ENCODE assay signal across 22 mouse cellular contexts in the genomic region with DNA sequence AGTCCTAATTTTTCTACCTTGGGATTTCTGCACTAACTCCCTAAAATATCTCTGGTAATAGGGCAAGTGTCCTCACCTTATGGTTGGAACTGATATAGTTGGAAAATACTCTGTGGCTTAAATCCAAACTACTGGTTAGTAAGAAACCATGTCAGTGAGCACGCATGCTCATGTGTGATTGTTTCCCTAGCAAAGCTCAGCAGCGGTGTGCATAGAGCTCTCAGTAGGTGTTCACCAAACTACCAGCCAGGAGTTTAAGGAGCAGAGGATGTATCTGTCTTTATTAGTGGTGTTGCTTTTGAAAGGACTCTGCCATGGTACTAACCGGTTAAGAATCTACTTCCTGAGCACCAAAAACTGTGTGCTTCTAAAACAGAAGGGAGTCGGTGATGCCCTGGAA. TPM values are rescaled to one million over a fixed set of nuclear protein-coding genes. Genes with fewer than 3 reads are reported as not detected.
A peak's percentile ranks its signal among the peaks of the same experiment; 100 is the strongest.
DNase-seq lines count a peak whose midpoint lies in the region; ATAC-seq and TF ChIP-seq lines count a peak whose summit lies in the region.
"Had no signal": no experiment of that assay in that cellular context is flagged by ENCODE, and none has a peak within 500 bp of the region (broad histone marks: within the 10 kb centered on the region; RNA-seq: fewer than 3 reads in every experiment).

No protein-coding gene starts in this region.

- H3K4me1 ChIP-seq in embryonic facial prominence, embryonic 12.5 days: peaks cover 13% of the 10 kb centered on the region; the same call in 1 of the 2 replicates
- H3K4me1 ChIP-seq in embryonic facial prominence, embryonic 10.5 days: peaks cover 17% of the 10 kb centered on the region
- H3K4me1 ChIP-seq in lung, embryonic 14.5 days (ENCODE audit: insufficient read depth): peaks cover 5% of the 10 kb centered on the region
- peaks cover 15% of the 10 kb centered on the region; the same call in 1 of the 2 replicates for H3K4me1 ChIP-seq in embryonic facial prominence, embryonic 13.5 days
- peaks cover 9% of the 10 kb centered on the region for H3K4me1 ChIP-seq in stomach, embryonic 14.5 days (ENCODE audit: control insufficient read depth, insufficient read depth, low read length)
- H3K4me1 ChIP-seq: midbrain, embryonic 15.5 days had no signal

- H3K27ac ChIP-seq in embryonic facial prominence, embryonic 12.5 days: no peak overlapping the region
- H3K27ac ChIP-seq in embryonic facial prominence, embryonic 10.5 days (replicated peaks): no peak overlapping the region
- no peak overlapping the region for H3K27ac ChIP-seq in lung, embryonic 14.5 days (ENCODE audit: low read depth)
- no peak overlapping the region for H3K27ac ChIP-seq in embryonic facial prominence, embryonic 13.5 days
- H3K27ac ChIP-seq in stomach, embryonic 14.5 days (ENCODE audit: low read length): no peak overlapping the region
- H3K27ac ChIP-seq: kidney, postnatal 0 days; midbrain, embryonic 15.5 days had no signal

- H3K27me3 ChIP-seq in embryonic facial prominence, embryonic 12.5 days: no peaks in the 10 kb centered on the region
- H3K27me3 ChIP-seq in embryonic facial prominence, embryonic 10.5 days (replicated peaks; ENCODE audit: low read depth, poor library complexity, severe bottlenecking): no peaks in the 10 kb centered on the region
- H3K27me3 ChIP-seq in lung, embryonic 14.5 days (ENCODE audit: insufficient read depth, low read length): no peaks in the 10 kb centered on the region
- H3K27me3 ChIP-seq in embryonic facial prominence, embryonic 13.5 days: no peaks in the 10 kb centered on the region
- no peaks in the 10 kb centered on the region for H3K27me3 ChIP-seq in stomach, embryonic 14.5 days (ENCODE audit: control insufficient read depth, insufficient read depth, low read length)
- H3K27me3 ChIP-seq: midbrain, embryonic 15.5 days had no signal

- H3K4me3 ChIP-seq in embryonic facial prominence, embryonic 12.5 days: no peak overlapping the region
- no peak overlapping the region for H3K4me3 ChIP-seq in embryonic facial prominence, embryonic 10.5 days
- H3K4me3 ChIP-seq in lung, embryonic 14.5 days (ENCODE audit: low read depth, low read length): peak overlapping the region; percentile 9; the same call in 1 of the 2 replicates
- H3K4me3 ChIP-seq in embryonic facial prominence, embryonic 13.5 days: peak overlapping the region; percentile 31
- H3K4me3 ChIP-seq in stomach, embryonic 14.5 days (ENCODE audit: low read depth, low read length): no peak overlapping the region
- H3K4me3 ChIP-seq: megakaryocyte, embryonic 14.5 days; midbrain, embryonic 15.5 days had no signal

- H3K4me2 ChIP-seq in embryonic facial prominence, embryonic 12.5 days (replicated peaks): 0 out of 2 replicates have a peak overlapping the region, but pooled peaks have one; percentile 8
- peak overlapping the region; percentile 48 for H3K4me2 ChIP-seq in lung, embryonic 14.5 days
- H3K4me2 ChIP-seq in embryonic facial prominence, embryonic 13.5 days: peak overlapping the region; percentile 56
- 0 out of 2 replicates have a peak overlapping the region, but pooled peaks have one; percentile 8 for H3K4me2 ChIP-seq in stomach, embryonic 14.5 days (replicated peaks; ENCODE audit: low read depth, low read length)
- H3K4me2 ChIP-seq: midbrain, embryonic 15.5 days had no signal

- 79% methylated on average over 4 of the region's 4 CpGs for WGBS in embryonic facial prominence, embryonic 12.5 days
- 89% methylated on average over 4 of the region's 4 CpGs for WGBS in embryonic facial prominence, embryonic 10.5 days
- 81% methylated on average over 4 of the region's 4 CpGs for WGBS in lung, embryonic 14.5 days
- 87% methylated on average over 4 of the region's 4 CpGs for WGBS in embryonic facial prominence, embryonic 13.5 days
- WGBS in stomach, embryonic 14.5 days: 87% methylated on average over 4 of the region's 4 CpGs

- TF ChIP-seq CTCF in lung, embryonic 14.5 days (IDR thresholded peaks at IDR 0.05; ENCODE audit: low read depth): no peak

- DNase-seq in embryonic facial prominence, embryonic 10.5 days (ENCODE audit: low spot score): no peak
- no peak for DNase-seq in lung, embryonic 14.5 days
- no peak for DNase-seq in lung, postnatal 10 days
- DNase-seq in frontal cortex, postnatal 36 days (ENCODE audit: low spot score in 2 of 2): no peak
- DNase-seq in adrenal gland, adult 18-20 months (ENCODE audit: low spot score in 2 of 2): no peak
- DNase-seq: cerebellum, adult 18-20 months; cerebellum, postnatal 25 days; heart, adult 18-20 months; kidney, adult 18-20 months; liver; retina, postnatal 1 day; right cerebral cortex, postnatal 4 days; thymus, postnatal 25 days had no signal

- no peaks in the 10 kb centered on the region for H3K9me3 ChIP-seq in embryonic facial prominence, embryonic 12.5 days
- H3K9me3 ChIP-seq in embryonic facial prominence, embryonic 10.5 days: no peaks in the 10 kb centered on the region
- no peaks in the 10 kb centered on the region for H3K9me3 ChIP-seq in lung, embryonic 14.5 days (ENCODE audit: low read depth, low read length)
- no peaks in the 10 kb centered on the region for H3K9me3 ChIP-seq in embryonic facial prominence, embryonic 13.5 days
- no peaks in the 10 kb centered on the region for H3K9me3 ChIP-seq in stomach, embryonic 14.5 days (ENCODE audit: control insufficient read depth, low read depth, low read length)
- H3K9me3 ChIP-seq: G1E; megakaryocyte, embryonic 14.5 days; midbrain, embryonic 15.5 days had no signal

- H3K36me3 ChIP-seq in embryonic facial prominence, embryonic 12.5 days: no peaks in the 10 kb centered on the region
- no peaks in the 10 kb centered on the region for H3K36me3 ChIP-seq in embryonic facial prominence, embryonic 10.5 days (replicated peaks)
- H3K36me3 ChIP-seq in lung, embryonic 14.5 days (ENCODE audit: insufficient read depth): no peaks in the 10 kb centered on the region
- H3K36me3 ChIP-seq in embryonic facial prominence, embryonic 13.5 days: no peaks in the 10 kb centered on the region
- no peaks in the 10 kb centered on the region for H3K36me3 ChIP-seq in stomach, embryonic 14.5 days (ENCODE audit: control insufficient read depth, insufficient read depth, low read length)
- H3K36me3 ChIP-seq: G1E; midbrain, embryonic 15.5 days had no signal

- ATAC-seq in embryonic facial prominence, embryonic 12.5 days (ENCODE audit: insufficient number of reproducible peaks, insufficient read depth, low FRiP score, low TSS enrichment): no peak
- ATAC-seq in lung, embryonic 14.5 days (ENCODE audit: insufficient read depth): no peak
- no peak for ATAC-seq in embryonic facial prominence, embryonic 13.5 days (ENCODE audit: insufficient number of reproducible peaks, insufficient read depth, low FRiP score, low TSS enrichment, low read depth)
- ATAC-seq in stomach, embryonic 14.5 days (ENCODE audit: insufficient number of reproducible peaks, insufficient read depth, low FRiP score, low read depth): no peak
- ATAC-seq: forebrain, embryonic 16.5 days; midbrain, embryonic 15.5 days had no signal

- H3K9ac ChIP-seq in embryonic facial prominence, embryonic 12.5 days: no peak overlapping the region
- H3K9ac ChIP-seq in lung, embryonic 14.5 days: no peak overlapping the region
- 0 out of 2 replicates have a peak overlapping the region, but pooled peaks have one; percentile 27 for H3K9ac ChIP-seq in embryonic facial prominence, embryonic 13.5 days
- H3K9ac ChIP-seq in stomach, embryonic 14.5 days (replicated peaks; ENCODE audit: low read depth, low read length): no peak overlapping the region
- H3K9ac ChIP-seq: midbrain, embryonic 15.5 days had no signal

RNA-seq across cellular contexts. Expression of a gene that starts 1.7 kb away (rescaled TPM):
- polyA plus RNA-seq in embryonic facial prominence, embryonic 12.5 days (2016; fragmentation: Nextera tagmentation; extraction: Ambion mirVana): 6.4 and 6.8 TPM in 2 replicates
- 0.52 and 0.79 TPM in 2 replicates for polyA plus RNA-seq in embryonic facial prominence, embryonic 10.5 days (2016; fragmentation: Nextera tagmentation; extraction: Ambion mirVana)
- 5.7 and 6.3 TPM in 2 replicates for polyA plus RNA-seq in lung, embryonic 14.5 days (2014; fragmentation: Nextera tagmentation; extraction: Ambion mirVana)
- 7.6 and 10.2 TPM in 2 replicates for polyA plus RNA-seq in embryonic facial prominence, embryonic 13.5 days (2015; fragmentation: Nextera tagmentation; extraction: Ambion mirVana)
- 4.5 and 6.4 TPM in 2 replicates for polyA plus RNA-seq in stomach, embryonic 14.5 days (2014; fragmentation: Nextera tagmentation; extraction: Ambion mirVana)
- total RNA-seq in adrenal gland, adult 18-20 months (2021): under 1 TPM; 0.30 to 0.54 TPM
- total RNA-seq: neutrophil, adult 5-6 weeks had no signal
- polyA plus RNA-seq: G1E had no signal

Comparison
In these comparisons a context has a peak if more than half of its experiments do, and no peak if none do; other contexts are left out.
1. H3K4me3 ChIP-seq: peak in lung, embryonic 14.5 days (single experiment) and embryonic facial prominence, embryonic 13.5 days (single experiment); none in embryonic facial prominence, embryonic 12.5 days (single experiment), embryonic facial prominence, embryonic 10.5 days (single experiment) and stomach, embryonic 14.5 days (single experiment).
2. Peak in every context shown above with its lines, with median percentiles within 50 percentile points of each other: H3K4me2 ChIP-seq.